Mouse (Mus musculus): ENCODE results near the gene Gpr6.

Gpr6 gene

DNA sequence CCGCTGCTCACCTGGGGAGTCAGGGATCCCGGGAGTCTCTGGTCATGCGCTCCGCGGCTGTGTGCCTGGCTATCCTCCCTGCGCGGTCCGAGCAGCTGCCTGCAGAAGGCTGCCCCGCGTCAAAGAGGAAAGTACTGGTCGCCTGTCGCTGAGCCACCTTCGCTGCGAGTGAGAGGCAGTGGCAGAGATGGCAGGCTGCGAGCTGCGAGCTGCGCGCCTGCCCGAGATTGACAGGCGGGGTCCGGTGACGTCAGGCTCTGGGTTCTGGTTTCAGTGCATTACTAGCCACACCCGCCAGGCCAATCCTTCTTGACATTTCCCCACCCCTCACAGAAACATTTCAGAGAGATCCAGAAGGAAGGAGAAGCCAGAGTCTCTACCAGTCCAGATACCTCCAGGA lies at the start of gene Gpr6:
Gene Gpr6, minus strand, starts transcription at position 170 of the 400 bp plus-strand sequence.
- TF ChIP-seq GATA4 (IDR thresholded peaks at IDR 0.05; ENCODE audit: insufficient replicate concordance, low read length), result no peak

DNA sequence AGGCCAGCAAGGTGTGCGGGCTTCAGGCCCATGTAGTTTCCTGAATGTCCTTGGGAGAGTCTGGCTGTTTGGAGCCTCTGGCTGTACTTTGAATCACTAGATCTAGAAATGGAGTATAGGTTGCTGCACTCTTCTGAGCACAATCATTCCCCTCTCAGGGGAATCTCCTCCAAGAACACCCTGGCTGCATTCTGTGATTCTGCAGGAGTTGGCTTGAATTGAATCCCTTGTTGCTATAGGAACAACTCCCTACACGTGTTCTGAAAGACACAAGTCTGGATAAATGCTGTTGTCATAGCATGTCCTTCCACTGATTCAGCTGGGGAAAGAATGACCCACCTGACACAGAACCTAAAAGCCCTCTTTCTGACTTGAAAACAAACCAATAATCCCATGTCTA lies 28.0 kb upstream of the Gpr6 start:
- TF ChIP-seq GATA4 (IDR thresholded peaks at IDR 0.05; ENCODE audit: insufficient replicate concordance, low read length), result no peak

DNA sequence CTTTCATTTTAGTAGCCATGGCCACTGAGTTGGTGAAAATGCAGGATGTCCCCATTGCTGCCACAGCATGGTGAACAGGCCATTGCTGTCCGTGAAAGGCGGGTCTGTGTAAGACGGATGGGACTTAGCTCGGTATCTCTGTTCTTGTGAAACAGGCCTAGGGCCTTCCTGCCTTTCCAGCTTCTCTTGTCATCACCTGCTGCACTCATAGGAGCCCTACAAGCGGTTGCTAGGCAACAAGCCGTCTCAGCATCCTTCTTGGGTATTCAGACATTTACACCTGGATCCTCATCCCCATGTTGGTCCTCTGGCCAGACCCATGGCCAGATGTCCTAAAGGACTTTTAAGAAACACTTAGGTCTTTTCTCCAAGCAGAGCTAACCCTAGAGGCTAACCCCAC lies 26.1 kb upstream of the Gpr6 start:
- TF ChIP-seq GATA4 (IDR thresholded peaks at IDR 0.05; ENCODE audit: insufficient replicate concordance, low read length), result no peak

DNA sequence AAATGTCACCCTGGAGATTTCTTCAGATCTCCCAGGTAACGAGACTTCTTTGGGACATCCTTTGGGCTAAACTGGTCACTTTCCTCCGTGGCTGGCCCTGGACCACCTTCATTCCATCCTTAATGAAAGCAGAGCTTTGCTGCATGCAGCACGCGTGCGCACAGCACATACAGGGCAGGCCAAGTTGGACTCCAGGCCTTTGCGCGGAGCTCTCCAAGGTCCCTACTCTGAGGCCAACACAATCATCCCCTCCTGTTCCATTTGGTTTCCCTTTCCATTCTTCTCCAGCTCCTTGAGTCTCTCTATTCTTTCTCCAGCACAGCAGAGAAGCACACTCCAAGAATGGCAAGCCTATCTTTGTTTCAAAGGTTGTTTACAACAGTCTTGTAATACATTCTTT lies 16.8 kb upstream of the Gpr6 start:
- TF ChIP-seq GATA4 (IDR thresholded peaks at IDR 0.05; ENCODE audit: insufficient replicate concordance, low read length), result no peak

DNA sequence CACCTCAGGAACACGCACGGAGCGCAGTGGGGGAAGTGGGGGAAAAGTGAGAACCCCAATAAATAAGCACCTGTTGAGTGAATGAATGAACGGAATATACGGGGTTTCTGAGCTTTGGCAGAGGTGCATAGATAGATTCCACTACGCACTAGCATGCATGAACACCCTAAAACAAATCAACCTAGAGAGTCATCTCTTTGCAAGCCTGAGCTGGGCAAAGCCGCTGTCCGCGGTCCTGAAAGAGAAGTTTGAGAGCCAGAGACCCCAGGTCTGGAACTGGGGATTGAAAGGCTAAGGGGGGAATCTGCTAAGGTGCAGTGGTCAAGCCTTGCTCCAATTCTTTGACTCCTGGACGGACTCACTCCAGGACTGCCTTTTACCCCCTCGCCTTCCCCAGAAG lies 389 bp downstream of the Gpr6 start:
- TF ChIP-seq GATA4 (IDR thresholded peaks at IDR 0.05; ENCODE audit: insufficient replicate concordance, low read length), result no peak

DNA sequence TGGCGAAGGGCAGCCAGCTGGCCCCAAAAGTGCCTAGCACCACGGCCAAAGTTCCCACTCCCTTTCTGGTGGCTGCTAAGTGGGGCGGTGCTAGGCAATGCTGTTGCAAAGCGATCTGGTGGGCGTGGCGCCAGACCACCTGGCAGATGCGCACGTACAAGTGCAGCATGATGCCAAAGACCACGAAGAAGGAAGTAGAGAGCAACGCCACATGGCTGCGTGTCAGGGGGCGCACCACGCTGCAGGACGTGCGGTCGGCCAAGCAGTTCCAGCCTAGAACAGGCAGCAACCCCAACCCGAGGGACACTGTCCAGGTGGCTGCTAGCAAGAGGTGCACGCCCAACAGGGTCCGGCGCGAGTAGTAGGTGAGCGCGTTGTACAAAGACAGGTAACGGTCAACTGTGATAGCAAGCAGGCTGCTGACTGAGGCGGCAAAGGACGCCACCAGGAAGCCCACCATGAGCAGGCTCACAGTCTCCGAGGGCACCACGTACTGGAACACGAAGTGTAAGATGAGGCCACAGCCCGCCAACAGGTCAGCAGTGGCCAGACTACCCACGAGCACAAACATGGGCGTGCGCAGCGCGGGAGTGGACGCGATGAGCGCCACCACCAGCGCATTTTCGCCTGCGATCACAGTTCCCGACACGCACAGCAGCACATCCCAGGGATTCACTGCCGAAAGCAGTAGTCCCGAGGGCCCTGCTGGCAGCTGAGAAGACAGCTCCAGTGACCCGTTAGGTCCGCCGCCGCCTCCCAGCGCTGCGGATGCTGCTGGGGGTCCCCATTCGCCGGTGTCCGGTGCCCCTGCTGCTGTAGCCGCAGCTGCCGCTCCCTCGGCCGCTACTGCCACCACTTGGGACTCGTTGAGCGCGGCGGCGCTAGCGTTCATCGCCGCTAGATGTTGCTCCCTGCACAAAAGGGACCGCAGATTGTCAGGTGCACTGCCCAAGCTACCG lies 1.1 kb downstream of the Gpr6 start:
- no peak for TF ChIP-seq GATA4 (IDR thresholded peaks at IDR 0.05; ENCODE audit: insufficient replicate concordance, low read length)

DNA sequence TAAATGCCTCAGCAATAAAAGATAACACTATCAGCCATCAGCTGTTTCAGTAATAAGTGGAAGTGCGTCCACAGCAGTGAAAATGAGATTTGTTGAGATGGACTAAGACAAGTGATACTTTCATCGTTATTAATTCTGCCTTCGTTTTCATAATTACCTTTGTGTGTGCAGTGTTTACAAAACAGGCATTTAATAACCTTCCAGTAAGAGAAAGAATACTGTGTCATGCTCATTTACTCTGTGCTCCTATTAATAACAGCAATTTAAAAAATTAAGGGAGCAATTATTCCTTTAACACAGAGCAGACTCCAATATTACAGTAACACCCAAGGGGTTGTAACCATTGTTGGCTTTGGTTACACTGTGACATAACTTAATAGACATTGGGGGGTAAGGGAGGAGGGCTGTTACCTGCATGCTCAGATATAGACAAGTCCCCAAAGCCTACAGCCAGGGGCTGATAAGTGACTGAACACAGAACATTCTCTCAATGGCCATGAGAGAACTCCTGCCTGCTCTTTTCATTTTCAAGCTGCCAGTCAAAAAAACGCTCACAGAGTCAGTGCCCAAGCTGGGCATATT lies 11.7 kb downstream of the Gpr6 start:
- no peak for TF ChIP-seq GATA4 (IDR thresholded peaks at IDR 0.05; ENCODE audit: insufficient replicate concordance, low read length)

DNA sequence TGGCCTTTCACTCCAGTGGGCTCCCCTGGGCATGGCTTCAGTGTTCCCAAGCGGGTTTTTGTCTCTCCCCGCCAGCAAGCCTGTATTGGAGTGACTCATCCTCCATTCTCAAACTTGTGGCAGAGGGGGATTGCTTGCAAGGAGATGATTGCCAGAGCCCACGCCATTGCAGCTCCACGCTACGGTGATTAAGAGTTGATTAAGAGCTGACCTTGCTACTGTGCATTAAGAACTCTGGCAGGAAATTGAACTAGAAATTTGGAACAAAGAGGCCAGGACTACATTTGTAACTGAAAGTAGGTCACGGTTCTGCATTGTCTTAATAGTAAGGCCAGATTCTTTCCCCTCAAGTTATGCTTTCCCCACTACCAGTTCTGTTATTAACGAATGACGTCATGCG lies 16.5 kb downstream of the Gpr6 start:
- TF ChIP-seq GATA4 (IDR thresholded peaks at IDR 0.05; ENCODE audit: insufficient replicate concordance, low read length), result no peak

DNA sequence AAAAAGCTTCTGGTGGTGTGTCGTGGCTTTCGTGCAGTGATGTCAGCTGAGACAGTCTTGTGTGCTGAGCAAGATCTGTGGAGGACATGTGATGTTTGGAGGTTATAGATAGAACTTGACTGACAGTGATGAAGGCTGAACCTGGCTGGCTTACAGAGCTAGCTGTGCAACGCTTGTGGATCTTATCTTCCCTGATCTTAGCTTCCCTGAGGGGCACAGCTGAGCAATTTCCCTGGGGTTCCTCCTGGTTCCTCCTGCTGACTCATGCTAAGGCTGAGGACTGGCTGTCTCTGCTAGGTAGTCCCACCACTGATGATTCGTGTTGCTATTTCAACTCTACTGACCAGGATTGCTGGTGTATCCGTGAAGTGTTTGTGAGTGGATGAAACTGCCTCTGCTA lies 18.1 kb downstream of the Gpr6 start:
- no peak for TF ChIP-seq GATA4 (IDR thresholded peaks at IDR 0.05; ENCODE audit: insufficient replicate concordance, low read length)

DNA sequence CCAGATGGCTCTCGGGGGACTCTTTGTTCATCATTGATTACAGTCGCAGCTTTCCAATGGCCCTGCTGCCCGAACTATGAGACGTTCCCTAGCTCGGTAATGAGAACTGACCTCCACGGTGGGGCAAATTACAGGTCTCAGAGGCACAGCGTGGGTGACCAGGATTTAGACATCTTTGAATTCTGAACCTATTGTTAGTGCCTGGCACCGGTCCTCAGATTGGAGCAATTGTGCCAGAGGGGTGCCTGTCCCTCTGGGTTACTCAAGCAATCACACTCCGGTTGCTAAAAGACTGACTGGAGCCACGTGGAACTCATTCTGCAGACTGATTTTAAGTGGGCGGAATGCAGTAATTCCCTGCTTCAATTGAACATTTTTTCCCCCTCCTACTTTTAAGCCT lies 29.8 kb downstream of the Gpr6 start:
- no peak for TF ChIP-seq GATA4 (IDR thresholded peaks at IDR 0.05; ENCODE audit: insufficient replicate concordance, low read length)

DNA sequence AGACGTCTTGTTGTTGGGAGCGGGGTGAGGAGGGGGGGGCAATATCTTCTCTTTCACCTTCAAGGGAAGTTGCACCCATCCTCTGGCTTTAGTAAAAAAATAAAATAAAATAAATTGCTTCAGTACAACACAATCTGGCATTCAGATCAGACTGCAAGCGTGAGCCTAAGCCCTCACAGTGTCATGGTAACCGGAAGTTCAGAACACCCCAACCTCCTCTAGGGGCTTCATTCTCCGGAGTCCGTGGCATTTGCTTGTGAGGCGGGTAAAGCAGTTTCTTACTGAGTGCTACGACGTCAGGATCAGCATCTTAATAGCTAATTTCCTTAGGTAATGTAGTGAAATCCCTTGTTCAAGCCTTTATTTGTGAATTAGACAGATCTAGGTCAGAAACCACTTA lies 30.6 kb downstream of the Gpr6 start:
- no peak for TF ChIP-seq GATA4 (IDR thresholded peaks at IDR 0.05; ENCODE audit: insufficient replicate concordance, low read length)

DNA sequence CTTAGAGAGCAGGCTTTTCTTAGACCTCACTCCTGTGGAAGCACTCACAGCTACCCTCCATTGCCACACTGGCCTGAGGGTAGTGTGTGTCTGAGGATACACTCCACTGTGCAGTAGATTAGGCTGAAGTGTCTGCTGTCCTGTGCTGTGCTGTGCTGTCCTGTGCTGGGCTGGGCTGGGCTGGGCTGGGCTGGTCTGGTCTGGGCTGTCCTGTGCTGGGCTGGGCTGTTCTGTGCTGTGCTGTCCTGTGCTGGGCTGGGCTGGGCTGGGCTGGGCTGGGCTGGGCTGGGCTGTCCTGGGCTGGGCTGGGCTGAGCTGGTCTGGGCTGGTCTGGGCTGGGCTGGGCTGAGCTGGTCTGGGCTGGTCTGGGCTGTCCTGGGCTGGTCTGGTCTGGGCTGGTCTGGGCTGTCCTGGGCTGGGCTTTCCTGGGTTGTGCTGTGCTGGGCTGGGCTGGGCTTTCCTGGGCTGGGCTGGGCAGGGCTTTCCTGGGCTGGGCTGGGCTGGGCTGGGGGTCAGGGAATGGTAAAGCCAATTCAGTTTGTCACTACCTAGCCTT lies 31.5 kb downstream of the Gpr6 start:
- no peak for TF ChIP-seq GATA4 (IDR thresholded peaks at IDR 0.05; ENCODE audit: insufficient replicate concordance, low read length)

DNA sequence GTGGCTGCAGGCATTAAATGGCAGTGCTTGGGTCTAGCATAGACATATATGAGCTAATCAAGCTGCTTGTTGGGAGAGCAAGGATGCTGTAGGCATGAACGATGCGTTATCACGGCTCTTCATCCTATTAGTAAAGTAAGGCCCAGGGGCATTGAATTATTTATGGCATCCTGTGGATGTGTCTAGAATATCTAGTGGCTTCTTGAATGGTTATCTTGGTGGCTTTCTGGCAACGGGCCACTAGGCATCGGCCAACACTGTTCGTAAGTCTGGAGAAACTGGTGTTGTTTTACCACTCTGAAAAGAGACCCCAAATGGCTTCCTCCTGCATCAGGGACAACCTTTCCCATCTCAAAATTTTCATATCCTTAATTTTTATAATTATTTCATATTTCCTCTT lies 33.6 kb downstream of the Gpr6 start:
- no peak for TF ChIP-seq GATA4 (IDR thresholded peaks at IDR 0.05; ENCODE audit: insufficient replicate concordance, low read length)

DNA sequence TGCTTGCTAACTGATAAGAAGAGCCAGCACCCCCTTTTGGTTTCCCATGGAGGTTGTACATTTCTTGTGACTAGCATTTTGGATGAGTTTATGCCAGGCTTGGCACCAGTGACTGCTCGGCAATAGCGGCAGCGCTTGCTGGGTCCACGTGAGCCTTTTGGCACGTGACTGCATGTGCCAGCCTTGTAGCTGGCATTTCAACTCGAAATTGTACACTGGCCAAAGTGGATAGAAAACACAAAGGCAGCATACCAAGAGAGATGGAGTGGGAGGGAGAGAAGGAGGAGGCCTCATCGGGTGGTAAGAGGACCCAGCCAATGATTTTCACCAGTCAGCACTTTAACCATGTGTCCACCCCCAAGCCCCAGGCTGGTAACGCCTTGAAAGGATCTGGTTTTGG lies 34.4 kb downstream of the Gpr6 start:
- TF ChIP-seq GATA4 (IDR thresholded peaks at IDR 0.05; ENCODE audit: insufficient replicate concordance, low read length), result no peak

DNA sequence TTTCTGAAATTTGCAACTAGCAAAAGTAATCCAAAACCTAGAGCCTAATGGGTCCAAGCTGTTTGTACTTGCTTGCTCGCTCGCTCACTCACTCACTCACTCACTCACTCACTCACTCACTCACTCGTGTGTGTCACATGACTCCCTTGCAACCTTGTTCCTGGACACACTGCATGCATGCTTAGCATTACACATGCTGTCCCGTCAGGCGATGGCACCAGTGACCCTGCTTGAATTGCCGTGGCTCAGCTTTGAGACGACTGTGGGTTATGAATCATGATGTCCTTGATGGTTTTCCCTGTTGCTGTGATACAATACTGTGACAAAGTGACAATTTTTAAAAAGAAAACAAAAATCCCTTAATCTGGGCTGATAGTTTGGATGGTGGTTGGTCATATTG lies 39.3 kb downstream of the Gpr6 start:
- no peak for TF ChIP-seq GATA4 (IDR thresholded peaks at IDR 0.05; ENCODE audit: insufficient replicate concordance, low read length)

DNA sequence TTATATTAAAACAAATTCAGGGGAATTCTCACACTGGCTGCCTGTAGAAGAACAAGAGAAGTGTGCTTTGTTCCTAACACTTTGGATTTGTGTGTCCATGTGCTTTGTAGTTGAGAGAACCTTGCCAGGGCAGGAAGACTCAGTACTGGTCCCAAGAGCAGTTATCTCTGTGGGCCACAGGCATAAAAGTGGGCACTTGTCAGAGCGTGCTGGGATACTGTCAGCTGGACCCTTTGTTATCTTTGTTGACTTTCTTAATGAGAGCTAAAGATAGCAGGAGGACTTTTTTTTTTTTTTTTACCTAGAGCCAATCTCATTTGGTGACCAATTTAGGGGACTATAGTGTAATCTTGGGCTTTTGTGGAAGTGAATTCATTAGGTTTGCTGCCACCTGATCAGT lies 47.2 kb downstream of the Gpr6 start:
- TF ChIP-seq GATA4 (IDR thresholded peaks at IDR 0.05; ENCODE audit: insufficient replicate concordance, low read length), result no peak
